Mouse (Mus musculus) Muller cell, postnatal 12 days (primary cell): ENCODE measurements at regions not wholly inside any gene's neighbourhood (a gene's known extent, or its start where the extent isn't known, plus 50 kb on each side); places are given as distances from the start of the nearest gene placed in this dataset.

ENCODE experiments used
- DNase-seq: peaks from one replicate; pipeline ENCODE4 v3.0.0-alpha.2; 2015; ENCODE audit errors: inconsistent ontology term

DNA sequence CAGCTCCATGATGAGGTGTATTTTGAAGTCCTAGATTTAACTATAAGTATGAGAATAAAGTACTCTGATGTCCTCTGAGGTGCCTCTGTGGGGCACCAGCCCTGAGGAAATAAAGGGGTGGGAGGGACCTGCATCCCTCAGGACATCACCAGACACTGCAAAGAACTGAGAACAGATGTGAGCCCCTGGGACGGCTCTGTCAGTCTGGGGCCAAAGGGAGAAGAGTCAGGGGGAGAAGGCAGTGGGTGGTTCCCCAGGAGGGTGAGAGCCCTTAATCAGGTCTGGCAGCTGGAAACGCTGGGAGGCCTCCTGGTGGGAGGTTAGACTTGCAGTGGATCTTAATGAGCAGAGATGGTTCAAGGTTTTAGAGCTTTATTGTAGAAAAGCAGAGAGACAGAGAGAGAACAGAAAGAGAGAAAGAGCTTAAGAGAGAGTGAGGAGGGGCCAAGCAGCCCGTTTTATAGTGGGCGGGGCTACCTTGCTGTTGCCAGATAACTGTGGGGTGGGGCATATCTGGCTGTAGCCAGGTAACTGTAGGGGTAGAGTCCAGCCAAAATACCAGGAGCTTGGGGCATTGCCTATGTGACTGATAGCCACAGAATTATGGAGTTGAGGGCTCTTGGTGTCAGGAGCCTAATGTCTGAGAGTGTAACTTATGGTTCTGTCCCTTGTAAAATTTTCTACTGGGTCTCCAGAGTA, 97.3 kb upstream of the Tmtc4 start:
- no peak for DNase-seq

DNA sequence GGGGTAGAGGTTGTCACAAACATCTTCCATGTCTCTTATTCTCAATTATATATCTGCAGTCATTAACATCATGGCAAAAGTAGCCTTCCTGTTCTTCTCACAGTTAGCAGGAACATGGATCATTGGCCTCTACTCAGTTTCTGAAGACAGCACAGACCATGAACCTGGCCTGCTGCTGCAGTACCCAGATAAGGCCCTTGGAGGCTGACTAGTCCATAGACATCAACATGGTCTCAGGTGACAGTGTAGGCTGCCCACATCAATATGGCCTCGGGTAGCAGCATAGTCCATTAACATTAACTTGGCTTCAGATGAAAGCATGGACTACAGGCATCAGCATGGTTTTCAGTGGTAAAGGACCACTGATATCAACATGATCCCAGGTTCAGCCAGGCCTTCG, 95.9 kb upstream of the Tmtc4 start:
- no peak for DNase-seq

DNA sequence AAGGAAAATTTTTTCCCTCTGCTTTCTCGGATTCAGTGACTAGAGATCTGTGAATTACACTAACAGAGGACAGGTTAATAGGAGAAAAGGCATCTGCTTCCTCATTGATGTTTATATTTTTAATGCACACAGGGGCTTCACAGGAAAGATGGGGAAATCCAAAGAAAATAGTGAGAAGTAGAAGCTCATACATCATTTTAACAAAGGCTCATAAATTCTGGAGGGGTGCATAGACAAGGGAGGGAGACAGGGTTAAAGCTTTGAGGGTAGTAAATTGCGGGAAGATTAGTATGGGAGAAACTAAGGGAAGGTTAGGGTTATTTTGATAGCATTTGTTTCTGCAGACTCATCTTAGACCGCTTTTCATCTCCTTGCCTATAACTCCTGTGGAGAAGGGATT, 95.0 kb upstream of the Tmtc4 start:
- no peak for DNase-seq

DNA sequence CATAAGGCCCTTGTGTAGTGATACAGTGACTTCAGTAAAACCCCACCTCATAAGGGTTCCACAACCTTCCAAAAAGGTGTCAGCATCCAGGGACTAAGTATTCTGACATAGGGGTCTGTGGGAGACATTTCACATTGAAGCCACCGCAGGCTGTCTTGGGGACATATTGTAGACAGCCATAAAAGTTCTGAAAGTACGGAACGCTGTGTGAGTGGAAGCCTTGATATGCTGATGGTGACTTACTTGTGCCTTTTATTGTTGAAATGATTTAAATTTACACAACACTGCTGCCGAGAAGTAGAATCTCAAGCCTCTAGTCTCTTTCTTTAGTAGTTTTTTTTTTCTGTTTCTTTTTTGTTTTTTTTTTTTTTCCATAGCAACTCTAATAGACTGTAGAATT, 82.5 kb upstream of the Tmtc4 start:
- no peak for DNase-seq

DNA sequence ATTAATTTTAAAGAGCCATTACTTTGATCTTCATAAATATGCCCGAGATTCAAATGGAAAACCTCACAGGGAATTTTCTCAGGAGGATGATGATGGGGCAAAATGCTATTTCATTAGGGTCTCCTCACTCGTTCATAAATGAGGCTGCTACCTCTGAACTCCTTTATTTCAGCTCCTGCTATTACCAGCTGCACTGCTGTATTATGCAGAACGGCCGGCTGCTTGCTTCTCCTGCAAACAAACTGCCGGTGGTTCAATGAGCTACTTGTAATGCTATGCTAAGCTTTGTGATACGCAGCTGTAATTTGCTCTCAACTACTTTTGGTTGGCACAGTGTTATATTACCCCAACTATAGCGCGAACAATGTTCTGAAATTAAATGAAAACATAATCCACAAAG, 81.7 kb upstream of the Tmtc4 start:
- DNase-seq: no peak

DNA sequence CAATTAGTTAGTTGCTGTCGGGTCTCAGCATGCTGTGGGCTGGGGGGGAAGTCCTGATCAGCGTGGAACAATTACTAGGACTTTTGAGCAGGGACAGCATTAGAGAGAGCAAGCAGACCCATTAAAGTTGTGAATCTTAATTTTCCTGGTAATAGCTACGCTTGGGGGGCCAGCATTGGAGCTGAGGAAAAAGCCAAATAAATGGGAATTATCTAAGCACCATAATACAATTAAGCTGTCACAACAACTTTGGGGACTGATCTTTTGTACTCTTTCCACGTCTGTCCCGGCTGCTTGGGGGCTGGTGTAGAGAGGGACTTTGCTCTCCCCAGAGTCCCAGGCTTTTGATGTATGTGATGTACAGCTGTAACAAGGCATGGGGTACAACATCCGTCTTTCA, 81.3 kb upstream of the Tmtc4 start:
- no peak for DNase-seq

DNA sequence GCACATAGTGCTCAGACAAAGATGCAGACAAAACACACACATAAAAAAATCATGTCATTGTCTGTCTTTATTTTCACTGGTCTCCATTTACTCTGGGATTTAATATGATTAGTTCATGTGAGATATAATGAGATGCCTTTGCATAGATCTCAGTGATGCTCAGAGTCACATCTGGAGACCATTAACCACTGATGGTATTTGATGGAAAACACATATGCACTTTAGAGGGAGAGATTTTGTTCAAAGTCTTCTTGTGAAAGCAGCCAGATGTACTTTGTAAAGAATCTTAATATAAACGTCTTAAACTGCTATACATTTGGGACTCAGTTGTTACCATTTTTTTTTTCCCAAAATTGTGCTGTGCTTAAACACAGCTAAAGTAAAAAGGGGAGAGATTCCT, 79.1 kb upstream of the Tmtc4 start:
- no peak for DNase-seq

DNA sequence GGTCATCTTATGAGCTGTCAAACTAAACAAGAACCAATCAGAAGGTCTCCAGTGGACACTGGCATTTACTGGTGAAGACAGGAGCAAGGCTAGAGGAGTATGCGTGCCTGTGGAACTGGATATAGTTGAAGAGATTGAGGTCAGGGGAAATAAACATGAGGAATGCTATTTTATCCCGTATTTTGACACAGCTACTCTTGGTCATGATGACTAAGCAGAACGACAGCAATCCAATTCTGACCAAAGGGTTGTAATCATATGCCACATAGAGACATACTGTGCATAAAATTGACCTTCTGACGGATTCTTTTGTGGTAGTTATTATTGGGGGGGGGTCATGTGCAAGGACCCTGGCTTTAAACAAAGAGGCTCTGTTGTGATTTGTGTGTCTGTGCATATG, 73.1 kb upstream of the Tmtc4 start:
- no peak for DNase-seq

DNA sequence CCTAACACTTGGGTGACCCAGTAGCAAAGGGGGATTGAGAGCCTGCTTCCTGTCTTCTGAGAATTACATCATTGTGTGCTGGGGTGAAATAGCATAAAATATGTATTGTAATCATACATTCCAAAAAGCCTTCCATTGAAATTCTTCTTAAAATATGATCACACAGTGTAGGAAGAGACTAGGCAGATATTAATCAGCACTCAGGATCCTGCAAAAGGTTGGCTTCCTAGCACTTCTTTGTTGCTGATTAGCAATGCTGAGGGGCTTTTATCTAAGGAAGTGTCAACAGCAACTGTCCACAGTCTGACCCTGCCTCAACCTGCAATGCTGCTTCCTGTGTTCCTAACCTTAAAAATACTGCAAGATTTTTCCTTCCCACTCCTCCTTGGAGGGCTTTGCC, 64.6 kb upstream of the Tmtc4 start:
- DNase-seq: no peak

DNA sequence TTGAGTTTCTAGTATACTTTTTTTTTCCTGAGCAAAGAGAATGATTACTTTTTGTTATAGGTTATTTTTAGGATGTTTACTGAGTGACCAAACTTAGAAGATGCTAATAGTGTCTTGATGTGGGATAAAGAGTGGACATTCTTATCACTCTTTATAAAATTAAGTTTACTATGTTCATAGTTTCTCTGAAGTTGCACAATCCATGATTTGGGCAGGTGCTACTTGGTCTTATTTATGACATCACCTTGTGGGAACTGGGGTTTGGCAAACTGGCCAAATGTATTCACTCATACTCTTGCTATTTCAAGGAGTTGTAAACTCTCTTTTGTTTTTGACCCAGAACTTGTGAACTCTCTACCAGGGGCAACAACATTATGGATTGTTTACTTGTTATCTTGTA, 56.2 kb upstream of the Tmtc4 start:
- no peak for DNase-seq

DNA sequence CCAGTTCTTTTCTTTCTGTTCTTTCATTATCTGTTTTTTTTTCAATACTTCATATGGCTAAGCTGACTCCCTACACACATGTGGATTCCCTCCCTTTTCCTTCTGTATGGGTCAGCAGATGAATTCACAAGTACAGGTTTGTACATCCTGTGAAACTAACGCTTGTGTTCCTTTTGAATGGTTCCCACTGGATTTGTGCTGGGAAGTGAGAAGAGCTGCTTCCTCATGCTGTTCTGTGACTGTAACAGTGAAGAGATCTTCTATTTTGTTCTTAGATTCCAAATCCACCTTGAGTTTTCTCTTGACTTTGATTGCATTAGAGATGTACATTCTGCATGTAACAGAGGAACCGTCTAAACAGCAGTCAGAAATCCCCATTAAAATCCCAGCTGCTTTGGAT, 53.6 kb upstream of the Tmtc4 start:
- no peak for DNase-seq
